Mouse (Mus musculus): ENCODE measurements around the gene Ccin. TPM values are rescaled to one million over a fixed set of nuclear protein-coding genes. Genes with fewer than 3 reads are reported as not detected.

The Ccin gene
- polyA plus RNA-seq, 1 experiment, result 0.04 TPM

DNA sequence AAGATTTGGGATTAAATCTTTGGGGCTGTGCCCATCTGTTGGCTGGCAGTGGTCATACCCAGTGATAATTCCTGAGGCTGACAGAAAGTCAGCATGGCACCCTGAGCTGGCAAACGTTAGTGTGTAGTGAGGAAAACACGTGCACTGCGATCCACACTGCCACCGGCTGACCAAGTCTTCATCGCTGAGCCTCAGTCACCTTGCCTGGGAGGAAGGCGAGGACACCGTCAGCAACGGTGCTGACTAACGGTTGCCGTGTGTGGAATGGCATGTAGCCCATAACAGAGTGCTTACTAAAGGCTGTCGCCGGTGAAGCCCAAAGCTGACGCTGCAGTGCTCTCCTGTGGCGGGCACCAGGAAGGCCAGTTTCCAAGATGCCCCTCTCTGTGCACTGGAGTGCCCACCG lies 46.4 kb downstream of the Ccin start:
- H3K27me3 ChIP-seq (ENCODE audit: control insufficient read depth, insufficient read depth, insufficient read length), result no peaks in the 10 kb centered on the region
- H3ac ChIP-seq (ENCODE audit: control insufficient read depth, insufficient read length, low read depth), result no peak overlapping the region
- peaks cover 91% of the 10 kb centered on the region for H3K36me3 ChIP-seq (ENCODE audit: control insufficient read depth, insufficient read depth)
- H3K4me3 ChIP-seq (ENCODE audit: insufficient read depth, poor library complexity, severe bottlenecking), result no peak overlapping the region
- TF ChIP-seq FOSL1 (IDR thresholded peaks at IDR 0.05; ENCODE audit: insufficient read depth, low read length, poor library complexity, severe bottlenecking) (no peak), CTCF (IDR thresholded peaks at IDR 0.05; ENCODE audit: control insufficient read depth, insufficient read depth, insufficient read length) (no peak), MAX (IDR thresholded peaks at IDR 0.05) (no peak), USF1 (IDR thresholded peaks at IDR 0.05; ENCODE audit: low read depth) (no peak), MYOG (IDR thresholded peaks at IDR 0.05; ENCODE audit: control insufficient read depth, extremely low read depth, insufficient read length) (no peak), CEBPB (IDR thresholded peaks at IDR 0.05; ENCODE audit: low read depth) (no peak), MYOD1 (IDR thresholded peaks at IDR 0.05; ENCODE audit: control insufficient read depth, insufficient read length, low read depth) (no peak)
- no peaks in the 10 kb centered on the region for H3K79me2 ChIP-seq (ENCODE audit: control insufficient read depth, insufficient read depth)
- peaks cover 4% of the 10 kb centered on the region for H3K79me3 ChIP-seq (ENCODE audit: low read depth)

DNA sequence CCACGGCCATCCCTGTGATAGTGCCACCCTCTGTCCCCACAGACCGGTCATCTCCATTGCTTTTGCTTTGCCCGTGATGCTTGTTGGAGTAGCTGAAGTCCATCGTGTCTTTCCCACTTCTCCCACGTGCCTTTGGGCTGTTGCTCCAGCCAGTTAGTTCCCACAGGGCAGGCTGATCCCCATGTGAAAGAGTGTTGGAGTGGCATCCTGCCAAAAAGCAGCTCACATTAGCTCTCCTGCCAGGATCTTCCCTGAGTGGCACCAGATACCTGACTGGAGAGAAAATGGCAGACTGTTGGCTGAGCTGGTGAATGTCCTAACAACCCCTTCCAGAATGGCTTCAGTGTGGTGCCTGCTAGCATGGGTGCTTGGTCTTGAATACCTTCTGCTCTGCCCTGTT lies 48.2 kb downstream of the Ccin start:
- H3K79me3 ChIP-seq (ENCODE audit: low read depth), result peaks cover 4% of the 10 kb centered on the region
- peaks cover 76% of the 10 kb centered on the region for H3K36me3 ChIP-seq (ENCODE audit: control insufficient read depth, insufficient read depth)
- no peak overlapping the region for H3ac ChIP-seq (ENCODE audit: control insufficient read depth, insufficient read length, low read depth)
- TF ChIP-seq USF1 (IDR thresholded peaks at IDR 0.05; ENCODE audit: low read depth) (no peak), MAX (IDR thresholded peaks at IDR 0.05) (no peak), CEBPB (IDR thresholded peaks at IDR 0.05; ENCODE audit: low read depth) (no peak), MYOD1 (IDR thresholded peaks at IDR 0.05; ENCODE audit: control insufficient read depth, insufficient read length, low read depth) (no peak), FOSL1 (IDR thresholded peaks at IDR 0.05; ENCODE audit: insufficient read depth, low read length, poor library complexity, severe bottlenecking) (no peak), MYOG (IDR thresholded peaks at IDR 0.05; ENCODE audit: control insufficient read depth, extremely low read depth, insufficient read length) (no peak), CTCF (IDR thresholded peaks at IDR 0.05; ENCODE audit: control insufficient read depth, insufficient read depth, insufficient read length) (no peak)
- no peak overlapping the region for H3K4me3 ChIP-seq (ENCODE audit: insufficient read depth, poor library complexity, severe bottlenecking)
- H3K79me2 ChIP-seq (ENCODE audit: control insufficient read depth, insufficient read depth), result no peaks in the 10 kb centered on the region
- no peaks in the 10 kb centered on the region for H3K27me3 ChIP-seq (ENCODE audit: control insufficient read depth, insufficient read depth, insufficient read length)

Other genes starting within 250 kb of the Ccin start
- gene Olfr159, start 212.5 kb upstream of the Ccin start, polyA plus RNA-seq (2012; fragmentation: generic; extraction: Trizol), result not detected
- gene Olfr156, start 159.6 kb upstream of the Ccin start, polyA plus RNA-seq (2012; fragmentation: generic; extraction: Trizol), result not detected
- not detected for gene Olfr157, start 143.3 kb upstream of the Ccin start, polyA plus RNA-seq (2012; fragmentation: generic; extraction: Trizol)
- gene Olfr155, start 131.9 kb upstream of the Ccin start, polyA plus RNA-seq (2012; fragmentation: generic; extraction: Trizol), result not detected
- gene Reck, start 108.0 kb upstream of the Ccin start, polyA plus RNA-seq (2012; fragmentation: generic; extraction: Trizol), result 0.61 TPM
- gene Glipr2, start 26.1 kb upstream of the Ccin start, polyA plus RNA-seq (2012; fragmentation: generic; extraction: Trizol), result 101 TPM
- gene Clta, start 21.0 kb downstream of the Ccin start, polyA plus RNA-seq (2012; fragmentation: generic; extraction: Trizol), result 470 TPM
- gene Gne, start 100.7 kb downstream of the Ccin start, polyA plus RNA-seq (2012; fragmentation: generic; extraction: Trizol), result 15.1 TPM